Mouse (Mus musculus) liver, adult 2 months (tissue): ENCODE data around the gene Trafd1. TPM values are rescaled to one million over a fixed set of nuclear protein-coding genes. Genes with fewer than 3 reads are reported as not detected.

Experiments used
- DNase-seq: peaks from one replicate; pipeline ENCODE4 v3.0.0-alpha.2; 2011; ENCODE audit warnings: low read depth, low spot score; ENCODE audit errors: extremely low read depth
- H3K27ac ChIP-seq: fragments of 200-500 bp; replicated peaks from 2 replicates; pipeline ENCODE4 v1.5.1; 2012; ENCODE audit warnings: low read depth, mild to moderate bottlenecking, control low read depth, inconsistent platforms, low read length; ENCODE audit not compliant: insufficient read depth
- H3K27me3 ChIP-seq: fragments of 200-500 bp; 2 replicates; pipeline ENCODE4 v1.6.1; 2012; ENCODE audit warnings: mild to moderate bottlenecking, moderate library complexity, low read length, inconsistent platforms; ENCODE audit not compliant: control insufficient read depth, insufficient read depth
- H3K36me3 ChIP-seq: fragments of 200-500 bp; 2 replicates; pipeline ENCODE4 v1.6.1; 2012; ENCODE audit warnings: low read length, inconsistent platforms; ENCODE audit not compliant: control insufficient read depth, insufficient read depth
- H3K4me1 ChIP-seq: fragments of 200-500 bp; 2 replicates; pipeline ENCODE4 v1.6.1; 2011; ENCODE audit warnings: low read length; ENCODE audit not compliant: control insufficient read depth, insufficient read depth
- H3K4me3 ChIP-seq: fragments of 200-500 bp; 2 replicates; pipeline ENCODE4 v1.5.1; 2011; ENCODE audit warnings: low read depth, mild to moderate bottlenecking, control low read depth, low read length, moderate library complexity; ENCODE audit not compliant: insufficient read depth
- H3K79me2 ChIP-seq: fragments of 200-500 bp; 2 replicates; pipeline ENCODE4 v1.6.1; 2012; ENCODE audit warnings: inconsistent platforms, mild to moderate bottlenecking, low read length, moderate library complexity; ENCODE audit not compliant: control insufficient read depth, insufficient read depth
- H3K9ac ChIP-seq: fragments of 200-500 bp; 2 replicates; pipeline ENCODE4 v1.6.1; 2012; ENCODE audit warnings: low read depth, mild to moderate bottlenecking, control low read depth, inconsistent platforms, low read length
- CTCF ChIP-seq: fragments of 200-500 bp; IDR thresholded peaks from 2 replicates; pipeline ENCODE4 v1.5.1; 2011; ENCODE audit warnings: low read depth, low read length, control low read depth
- POLR2A ChIP-seq: fragments of 200-500 bp; IDR thresholded peaks from 2 replicates; pipeline ENCODE4 v1.6.1; 2011; ENCODE audit warnings: low read length, control low read depth; ENCODE audit not compliant: insufficient read depth; ENCODE audit errors: extremely low read depth
- WGBS: fragments of 180-500 bp; shearing (Covaris S2); methylation state at CpG from one replicate; pipeline ENCODE4 v1.1.7; 2018; 5-methylcytosine and 5-hydroxymethylcytosine counted together
- polyA plus RNA-seq: library from polyadenylated mRNA; depleted of rRNA; stranded (reverse); fragments of >200 nt; gene quantifications from 2 replicates; pipeline ENCODE4 v1.2.3, GENCODE M21; 2012; rRNA removed
- total RNA-seq: library from RNA; depleted of rRNA; stranded (reverse); fragments of >200 nt; gene quantifications from 2 replicates; pipeline ENCODE4 v1.2.3, GENCODE M21; 2014; rRNA removed

Trafd1 gene
- total and polyA plus RNA-seq, 2 experiments, result 53.7 to 67.0 TPM

DNA sequence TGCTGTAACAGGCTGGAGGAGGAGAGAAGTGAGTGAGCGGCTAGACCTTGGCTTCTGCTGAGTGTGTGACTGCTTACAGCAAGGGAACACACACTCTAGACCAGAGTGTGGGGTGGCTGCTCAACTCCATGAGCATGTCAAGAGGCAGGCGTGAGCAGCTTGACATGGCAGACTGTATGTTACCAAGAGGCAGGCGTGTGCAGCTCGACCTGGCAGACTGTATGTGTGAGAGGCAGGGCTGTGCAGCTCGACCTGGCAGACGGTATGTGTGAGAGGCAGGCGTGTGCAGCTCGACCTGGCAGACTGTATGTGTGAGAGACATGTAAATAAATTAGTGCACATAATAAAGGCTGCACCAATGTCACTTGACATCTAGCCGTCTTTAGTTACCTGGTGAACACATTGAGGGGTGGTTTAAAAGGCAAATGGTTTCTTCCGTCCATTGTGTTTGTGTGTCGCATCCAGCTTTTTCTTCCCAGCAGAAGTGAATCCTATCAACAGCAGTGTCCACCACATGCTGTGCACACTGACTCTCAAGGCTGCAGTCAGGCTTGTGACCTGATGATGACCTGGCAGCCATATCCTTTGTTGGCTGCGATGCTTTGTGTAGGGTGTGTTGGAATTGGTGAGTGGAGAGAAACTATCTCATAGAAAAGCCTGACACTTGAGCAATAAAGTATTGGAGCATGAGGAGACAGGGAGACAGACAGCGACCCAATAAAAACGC, 59.2 kb downstream of the Trafd1 start:
- no peak for TF ChIP-seq POLR2A
- no peak for TF ChIP-seq CTCF
- Histone ChIP-seq H3K27ac (no peak overlapping the region), H3K9ac (no peak overlapping the region), H3K4me1 (peaks cover 5% of the 10 kb centered on the region; the same call in 1 of the 2 replicates), H3K79me2 (no peaks in the 10 kb centered on the region), H3K36me3 (peaks cover 22% of the 10 kb centered on the region), H3K27me3 (no peaks in the 10 kb centered on the region), H3K4me3 (no peak overlapping the region)
- no peak for DNase-seq
- 97% methylated on average over 14 of the region's 14 CpGs for WGBS

Other genes starting within 250 kb of the Trafd1 start
- gene Ptpn11, start 194.2 kb downstream of the Trafd1 start, total RNA-seq, result 23.1 and 30.3 TPM in 2 replicates
- 15.6 and 17.0 TPM in 2 replicates for gene Ptpn11, start 194.2 kb downstream of the Trafd1 start, polyA plus RNA-seq
- 135 and 163 TPM in 2 replicates for gene Rpl6, start 181.2 kb downstream of the Trafd1 start, total RNA-seq
- gene Rpl6, start 181.2 kb downstream of the Trafd1 start, polyA plus RNA-seq, result 122 and 146 TPM in 2 replicates
- gene Hectd4, start 165.4 kb downstream of the Trafd1 start, total RNA-seq, result 9.7 and 10.0 TPM in 2 replicates
- gene Hectd4, start 165.4 kb downstream of the Trafd1 start, polyA plus RNA-seq, result 5.5 and 7.6 TPM in 2 replicates
- 8.6 and 8.9 TPM in 2 replicates for gene Naa25, start 12.3 kb upstream of the Trafd1 start, total RNA-seq
- gene Naa25, start 12.3 kb upstream of the Trafd1 start, polyA plus RNA-seq, result 5.8 and 7.6 TPM in 2 replicates
- gene Tmem116, start 66.3 kb upstream of the Trafd1 start, total RNA-seq, result not detected in 2 replicates
- 0.20 and 0.21 TPM in 2 replicates for gene Tmem116, start 66.3 kb upstream of the Trafd1 start, polyA plus RNA-seq
- gene Erp29, start 66.9 kb upstream of the Trafd1 start, total RNA-seq, result 21.9 and 30.0 TPM in 2 replicates
- gene Erp29, start 66.9 kb upstream of the Trafd1 start, polyA plus RNA-seq, result 21.5 and 27.1 TPM in 2 replicates
- not detected in 2 replicates for gene Adam1b, start 117.8 kb upstream of the Trafd1 start, total RNA-seq
- gene Adam1b, start 117.8 kb upstream of the Trafd1 start, polyA plus RNA-seq, result not detected in 2 replicates
- gene Adam1a, start 159.8 kb upstream of the Trafd1 start, total RNA-seq, result 2.5 and 2.8 TPM in 2 replicates
- gene Adam1a, start 159.8 kb upstream of the Trafd1 start, polyA plus RNA-seq, result 0.85 and 1.4 TPM in 2 replicates
- 0.09 TPM in 1 of 2 replicates, not detected in the other for gene Gm42878, start 159.8 kb upstream of the Trafd1 start, total RNA-seq
- gene Gm42878, start 159.8 kb upstream of the Trafd1 start, polyA plus RNA-seq, result not detected in 2 replicates
- gene Mapkapk5, start 160.3 kb upstream of the Trafd1 start, total RNA-seq, result 39.0 and 40.1 TPM in 2 replicates
- 16.8 and 21.7 TPM in 2 replicates for gene Mapkapk5, start 160.3 kb upstream of the Trafd1 start, polyA plus RNA-seq
- 1,488 and 1,502 TPM in 2 replicates for gene Aldh2, start 208.2 kb upstream of the Trafd1 start, total RNA-seq
- 3,750 and 4,351 TPM in 2 replicates for gene Aldh2, start 208.2 kb upstream of the Trafd1 start, polyA plus RNA-seq
- gene Acad12, start 233.3 kb upstream of the Trafd1 start, total RNA-seq, result 9.6 and 14.4 TPM in 2 replicates
- gene Acad12, start 233.3 kb upstream of the Trafd1 start, polyA plus RNA-seq, result 9.1 and 10.1 TPM in 2 replicates